Mouse (Mus musculus): ENCODE data around the gene Rogdi.

DNA sequence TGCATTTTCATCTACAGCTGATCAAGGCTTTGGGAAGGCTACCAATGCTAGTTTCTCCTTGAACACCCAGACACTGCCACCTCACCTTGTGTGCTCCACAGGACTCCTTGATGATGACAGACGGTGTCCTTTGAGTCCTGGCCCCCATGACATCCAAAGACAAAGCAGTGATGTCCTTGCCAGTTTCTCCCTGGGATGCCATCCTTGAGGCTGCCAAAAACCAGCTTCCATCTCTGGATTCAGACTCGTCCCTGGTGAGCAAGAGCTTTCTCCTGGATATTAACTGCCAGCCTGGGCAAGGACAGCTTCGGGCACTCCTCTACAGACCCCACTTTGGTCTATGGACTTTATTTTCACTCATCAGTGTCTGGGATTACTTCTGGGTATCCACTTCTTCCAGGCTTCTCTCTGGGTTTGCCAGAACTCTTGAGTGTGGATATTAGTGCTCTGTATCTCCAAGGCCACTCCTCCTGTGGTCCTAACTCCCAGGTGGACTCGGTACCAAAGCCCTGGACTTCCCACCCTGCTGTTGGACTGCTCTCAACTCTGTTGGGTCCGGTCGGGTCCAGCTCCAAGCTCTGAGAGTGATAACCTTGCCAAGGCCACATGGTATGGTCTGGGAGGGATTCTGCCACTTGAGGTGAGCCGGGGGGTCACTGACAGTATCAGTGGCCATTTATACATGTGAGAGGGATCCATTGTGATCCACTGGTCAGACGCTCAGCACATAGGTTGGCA is 47.8 kb downstream of the Rogdi start:
- no peak for TF ChIP-seq CTCF (IDR thresholded peaks at IDR 0.05; ENCODE audit: extremely low read depth, insufficient read length, insufficient replicate concordance, low read depth, low read length)
- TF ChIP-seq POLR2A (IDR thresholded peaks at IDR 0.05; ENCODE audit: low read depth, low read length): no peak

Data from small intestine, adult 2 months (tissue).